ENCODE assay signal across 15 mouse cellular contexts in genomic region chr17:87089296-87089695, GRCm38 (mm10).
"Had no signal": no experiment of that assay in that cellular context is flagged by ENCODE, and none has a peak within 500 bp of the region (broad histone marks: within the 10 kb centered on the region; RNA-seq: fewer than 3 reads in every experiment).

No protein-coding gene starts in this region.

- H3K4me1 ChIP-seq: neural tube, embryonic 15.5 days; stomach, embryonic 15.5 days had no signal

- H3K4me3 ChIP-seq: neural tube, embryonic 15.5 days; stomach, embryonic 15.5 days had no signal

- H3K36me3 ChIP-seq: neural tube, embryonic 15.5 days; stomach, embryonic 15.5 days had no signal

- DNase-seq: retina, postnatal 1 day; right cerebral cortex, adult 18-20 months; right cerebral cortex, postnatal 14 days; right cerebral cortex, postnatal 25 days; right cerebral cortex, postnatal 4 days; spleen, adult 18-20 months; thymus, adult 18-20 months; thymus, adult 2 months; thymus, postnatal 14 days; thymus, postnatal 25 days; thymus, postnatal 36 days; thymus, postnatal 4 days had no signal

- H3K27me3 ChIP-seq: neural tube, embryonic 15.5 days; stomach, embryonic 15.5 days had no signal

- H3K9ac ChIP-seq: neural tube, embryonic 15.5 days; stomach, embryonic 15.5 days had no signal

- H3K27ac ChIP-seq: neural tube, embryonic 15.5 days; stomach, embryonic 15.5 days; stomach, postnatal 0 days had no signal

- H3K9me3 ChIP-seq: neural tube, embryonic 15.5 days; stomach, embryonic 15.5 days had no signal

- H3K4me2 ChIP-seq: neural tube, embryonic 15.5 days; stomach, embryonic 15.5 days had no signal
